Mouse (Mus musculus) urinary bladder, postnatal 4 days (tissue): ENCODE measurements around the gene Eva1a.

Source experiments
- DNase-seq, 2 experiments: peaks; one replicate each; pipeline ENCODE4 v3.0.0; 2021 to 2022; ENCODE audit warnings: low spot score in 2 of 2

The Eva1a gene

DNA sequence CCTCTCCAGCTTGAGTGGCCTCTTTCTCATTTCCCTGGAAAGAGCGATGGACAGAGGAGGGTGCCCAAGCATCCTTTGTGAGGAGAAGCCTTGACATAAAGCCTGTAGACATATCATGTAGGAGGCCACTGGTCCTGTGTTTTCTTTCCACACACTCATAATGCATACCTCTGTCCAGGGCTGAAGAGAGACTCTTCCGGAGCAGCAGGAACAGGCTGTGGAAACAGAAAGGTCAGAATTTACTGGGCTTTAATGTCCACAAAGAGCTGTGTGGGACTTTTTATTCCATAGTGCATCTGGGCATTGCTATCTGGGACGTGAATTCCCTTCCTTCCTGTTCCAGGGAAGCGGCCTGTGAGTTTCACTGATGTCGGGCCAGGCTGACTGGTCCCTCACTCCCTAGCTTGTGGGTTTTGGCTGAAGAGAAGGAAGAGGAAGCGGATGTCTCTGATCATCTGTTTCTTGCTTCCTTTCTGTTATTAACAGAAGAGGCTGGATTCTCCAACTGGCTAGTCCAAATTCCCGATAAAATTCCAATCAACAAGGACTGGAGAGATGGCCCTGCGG, 25.8 kb downstream of the Eva1a start:
- DNase-seq, result no peak

DNA sequence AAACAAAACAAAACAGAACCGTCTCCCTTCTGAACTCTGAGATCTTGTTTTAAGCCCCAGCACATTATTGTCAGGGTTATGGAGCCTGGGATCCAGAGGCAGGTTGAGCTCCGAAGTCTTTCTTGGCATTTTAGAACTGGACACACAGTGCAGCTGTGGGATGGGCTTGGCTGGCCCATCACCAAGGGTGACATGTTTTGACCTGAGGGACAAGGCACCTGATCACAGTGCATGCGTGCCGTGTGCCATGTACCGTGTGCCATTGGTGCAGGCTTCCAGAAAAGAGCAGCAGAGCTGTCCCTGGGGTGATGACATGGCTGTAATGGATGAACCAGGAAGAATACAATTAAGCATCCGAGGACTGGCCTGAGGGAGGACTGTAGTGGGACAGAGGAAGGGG, 29.6 kb downstream of the Eva1a start:
- DNase-seq, result no peak

DNA sequence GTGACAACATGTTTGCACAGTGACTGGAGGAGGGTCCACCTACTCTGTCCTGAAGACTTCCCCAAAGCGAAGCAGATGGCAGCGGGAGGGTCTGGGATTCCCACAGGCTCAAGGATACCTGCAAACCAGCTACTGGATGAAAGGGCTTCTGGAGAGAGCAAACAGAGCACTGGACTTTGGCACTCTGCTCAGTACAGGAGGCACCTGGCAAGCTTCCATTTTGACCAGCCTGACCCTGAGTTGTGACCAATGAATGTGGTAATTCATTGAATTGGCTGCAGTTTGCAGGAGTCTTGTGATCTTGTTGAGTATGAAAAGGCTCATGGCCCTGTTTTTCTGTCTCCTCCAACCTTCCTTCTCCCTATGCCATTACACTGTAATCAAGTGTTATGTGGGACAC, 32.2 kb downstream of the Eva1a start:
- DNase-seq, result no peak

DNA sequence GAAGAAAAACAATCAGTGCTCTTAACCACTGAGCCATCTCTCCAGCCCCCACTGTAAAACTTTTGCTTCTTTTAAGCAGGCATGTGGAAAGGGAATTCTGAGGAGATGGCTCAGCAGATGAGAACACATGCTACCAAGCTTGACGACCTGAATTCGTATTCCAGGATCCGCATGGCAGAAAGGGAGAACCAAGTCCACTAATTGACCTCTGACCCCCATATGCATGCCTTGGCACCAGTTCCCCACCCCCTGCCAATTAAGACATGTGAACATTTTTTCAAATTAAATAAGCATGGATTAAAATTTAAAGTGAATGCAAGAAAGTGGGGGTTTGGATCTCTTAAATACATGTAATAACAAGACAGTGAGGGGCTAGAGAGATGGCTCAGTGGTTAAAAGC, 32.7 kb downstream of the Eva1a start:
- no peak for DNase-seq

DNA sequence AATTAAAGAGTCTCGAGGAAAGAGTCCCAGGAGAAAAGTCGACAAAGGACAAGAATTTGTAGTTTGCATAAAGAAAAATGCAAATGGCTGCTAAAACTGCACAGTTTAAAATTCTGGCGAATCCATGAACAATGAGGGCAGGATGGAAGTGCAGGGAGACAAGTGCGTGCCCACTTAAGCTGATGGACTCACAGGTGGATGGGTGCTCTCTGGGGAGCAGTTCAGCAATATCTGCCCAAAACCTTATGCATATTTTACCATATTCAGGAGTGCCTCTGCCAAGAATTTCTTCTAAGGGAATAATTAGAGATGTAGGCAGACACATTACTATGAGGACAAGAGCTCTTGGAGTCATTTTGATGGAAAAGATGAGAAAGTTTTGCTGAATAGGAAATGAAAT, 35.5 kb downstream of the Eva1a start:
- no peak for DNase-seq

DNA sequence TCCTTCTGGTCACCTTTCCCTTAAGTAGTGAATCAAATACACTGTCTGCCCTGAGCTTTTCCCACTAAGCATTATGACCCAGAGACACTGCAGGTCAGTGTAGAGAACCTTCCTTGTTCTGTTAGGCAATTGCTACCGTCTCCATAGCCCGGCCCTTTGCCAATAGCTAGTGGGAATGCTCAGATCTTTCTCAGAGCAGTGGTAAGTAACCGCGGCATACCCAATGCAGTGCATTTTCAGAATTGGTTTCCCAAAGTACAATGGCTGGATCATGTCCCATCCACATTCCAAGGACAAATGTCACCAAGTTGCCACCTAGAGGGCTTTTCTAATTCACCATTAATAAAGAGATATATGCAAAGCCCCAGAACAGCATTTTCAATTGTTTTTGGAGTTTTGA, 38.0 kb downstream of the Eva1a start:
- DNase-seq, result no peak

DNA sequence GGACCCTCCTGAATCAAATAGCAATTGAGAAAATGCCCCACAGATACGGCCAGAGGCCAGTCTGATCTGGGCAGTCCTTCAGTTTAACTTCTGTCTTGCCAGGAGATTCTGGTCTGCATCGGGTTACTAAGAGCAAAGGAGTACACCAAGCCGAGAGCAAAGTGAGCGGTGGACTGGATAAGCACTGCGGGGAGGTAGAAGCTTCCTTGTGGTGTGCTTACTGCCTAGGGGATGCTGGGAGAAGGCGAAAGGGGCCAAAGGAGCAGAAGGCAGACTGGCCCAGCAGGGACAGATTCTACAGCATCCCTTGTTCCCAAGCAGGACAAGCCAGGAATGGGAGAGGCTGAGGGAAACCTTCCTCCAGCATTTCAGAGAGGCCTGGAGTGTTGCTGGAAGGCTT, 42.8 kb downstream of the Eva1a start:
- no peak for DNase-seq

DNA sequence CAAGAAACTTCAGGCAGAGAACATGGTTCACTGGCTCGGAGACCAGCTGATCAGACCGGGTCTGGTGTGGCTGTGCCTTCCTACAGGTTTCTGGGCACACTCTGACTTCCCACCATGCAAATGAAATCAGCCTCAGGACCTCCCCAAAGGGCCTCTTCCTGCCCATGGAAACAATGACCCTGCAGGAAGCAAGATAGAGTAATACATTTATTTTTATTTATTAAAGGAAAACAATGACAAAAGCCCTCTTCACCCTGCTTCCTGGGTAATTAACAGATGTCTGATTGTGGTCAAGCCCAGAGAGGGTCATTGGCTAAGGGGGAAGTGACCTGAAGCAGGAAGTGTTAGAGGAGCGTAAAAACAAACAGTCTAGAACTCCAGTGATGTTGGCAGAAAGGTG, 43.4 kb downstream of the Eva1a start:
- DNase-seq, result no peak

DNA sequence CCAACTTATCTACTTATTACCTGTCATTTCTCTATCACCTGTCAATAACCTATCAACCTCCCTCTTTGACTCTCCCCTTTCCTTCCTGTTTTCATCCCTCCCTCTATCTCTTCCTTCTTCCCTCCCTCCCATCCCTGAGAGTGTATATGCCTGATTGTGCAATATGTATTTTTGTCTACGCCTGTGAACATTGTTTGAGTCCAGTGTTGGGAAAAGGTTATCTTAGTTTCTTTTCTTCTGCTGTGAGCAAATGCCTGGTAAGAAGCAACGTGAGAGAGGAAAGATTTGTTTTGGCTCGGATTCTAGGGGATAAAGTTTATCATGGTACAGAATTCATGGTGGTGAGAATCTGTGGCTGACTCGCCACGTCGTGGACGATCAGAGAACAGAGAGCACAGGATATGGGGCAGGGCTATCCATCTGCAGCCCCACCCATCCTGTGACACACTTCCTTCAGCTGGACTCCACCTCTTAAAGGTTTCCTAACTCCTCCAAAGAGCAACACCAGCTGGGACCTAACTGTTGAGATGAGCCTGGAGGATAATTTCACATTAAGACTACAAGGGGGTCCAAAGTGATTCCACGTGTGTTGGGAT, 44.6 kb downstream of the Eva1a start:
- DNase-seq, result no peak

DNA sequence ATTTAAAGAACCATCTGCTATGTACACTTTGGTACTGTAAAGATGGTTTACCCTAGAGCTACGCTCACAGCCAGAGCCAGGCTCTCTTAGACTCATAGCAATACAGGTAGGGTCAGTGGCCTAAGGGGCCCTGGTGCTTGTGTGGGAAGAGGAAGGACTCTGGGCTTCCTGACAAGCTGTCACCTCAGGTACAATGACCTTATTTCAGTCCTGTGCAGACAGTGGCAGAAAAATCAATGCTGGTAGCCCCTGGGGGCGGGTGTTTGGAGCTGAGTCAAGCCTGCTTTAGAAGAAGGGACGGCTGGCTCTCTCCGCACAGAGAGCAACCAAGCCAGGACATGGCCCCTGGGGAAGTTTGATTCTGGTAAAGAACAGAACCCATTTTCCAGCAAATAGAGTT, 47.3 kb downstream of the Eva1a start:
- no peak for DNase-seq

DNA sequence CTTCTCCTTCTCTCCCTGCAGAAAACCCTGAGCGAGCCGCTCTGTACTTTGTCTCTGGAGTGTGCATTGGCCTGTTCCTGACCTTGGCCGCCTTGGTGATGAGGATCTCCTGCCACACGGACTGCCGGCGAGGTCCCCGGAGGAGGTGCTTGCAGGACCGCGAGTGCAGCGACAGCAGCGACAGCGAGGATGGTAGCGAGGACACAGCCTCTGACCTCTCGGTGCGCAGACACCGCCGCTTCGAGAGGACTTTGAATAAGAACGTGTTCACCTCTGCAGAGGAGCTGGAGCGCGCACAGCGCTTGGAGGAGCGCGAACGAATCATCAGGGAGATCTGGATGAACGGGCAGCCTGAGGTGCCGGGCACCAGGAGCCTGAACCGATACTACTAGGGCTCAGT, 50.9 kb downstream of the Eva1a start:
- DNase-seq, result no peak

DNA sequence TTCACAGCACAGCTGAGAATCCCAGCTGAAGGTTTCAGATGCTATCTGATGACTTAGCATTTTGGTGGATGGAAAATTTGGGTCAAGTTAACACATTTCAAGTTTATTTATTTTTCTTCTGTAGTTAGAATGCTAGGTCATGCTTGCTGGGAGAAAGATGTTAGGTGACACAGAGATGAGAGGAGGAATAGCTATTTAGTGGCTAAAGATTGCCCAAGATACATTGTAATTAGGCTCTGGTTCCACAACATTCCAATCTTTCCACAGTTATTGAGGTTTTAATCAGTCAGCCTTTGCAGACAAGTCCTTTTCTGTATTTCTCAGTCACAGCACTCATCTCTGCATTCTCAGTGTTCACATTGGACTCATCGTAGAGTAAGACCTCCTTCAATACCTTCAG, 56.9 kb downstream of the Eva1a start:
- DNase-seq, result no peak

DNA sequence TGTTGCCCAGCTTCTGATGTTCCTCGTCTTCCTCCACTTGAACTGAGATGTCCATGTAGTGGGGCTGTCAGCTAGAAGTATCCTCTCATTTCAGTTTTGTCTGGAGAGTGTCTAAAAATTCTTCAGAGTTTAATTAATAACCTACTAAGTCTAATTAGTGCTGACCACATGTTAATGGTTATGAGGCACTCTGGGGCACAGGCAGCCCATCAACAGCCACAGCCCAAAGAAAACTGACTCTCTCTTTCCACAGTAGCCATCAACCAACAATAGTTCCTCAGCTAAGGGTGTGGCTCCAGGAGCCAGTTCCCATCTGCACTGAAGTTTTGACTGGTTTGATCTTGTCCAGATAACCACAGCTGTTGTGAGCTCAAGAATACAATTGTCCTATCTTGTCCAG, 57.6 kb downstream of the Eva1a start:
- no peak for DNase-seq

DNA sequence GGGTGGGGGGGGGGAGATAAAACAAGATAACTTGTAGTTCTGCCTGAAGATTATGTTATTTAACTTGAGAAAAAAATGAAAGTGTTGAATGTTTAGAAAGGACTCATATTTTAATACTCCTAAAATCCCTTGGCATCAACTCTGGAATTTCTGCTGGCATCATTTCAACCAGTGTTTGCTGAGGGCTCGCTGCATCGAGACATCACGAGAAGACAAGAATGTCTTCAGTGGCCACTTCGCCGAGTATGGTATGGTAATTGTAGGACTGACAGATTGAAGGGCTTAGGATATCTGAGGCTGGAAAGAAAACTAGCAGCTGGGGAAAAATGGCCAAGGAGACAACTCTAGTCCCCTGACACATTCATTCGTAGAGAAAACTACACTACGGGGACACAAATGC, 69.6 kb downstream of the Eva1a start:
- DNase-seq, result peak in 1 of 2 experiments; percentile 28

DNA sequence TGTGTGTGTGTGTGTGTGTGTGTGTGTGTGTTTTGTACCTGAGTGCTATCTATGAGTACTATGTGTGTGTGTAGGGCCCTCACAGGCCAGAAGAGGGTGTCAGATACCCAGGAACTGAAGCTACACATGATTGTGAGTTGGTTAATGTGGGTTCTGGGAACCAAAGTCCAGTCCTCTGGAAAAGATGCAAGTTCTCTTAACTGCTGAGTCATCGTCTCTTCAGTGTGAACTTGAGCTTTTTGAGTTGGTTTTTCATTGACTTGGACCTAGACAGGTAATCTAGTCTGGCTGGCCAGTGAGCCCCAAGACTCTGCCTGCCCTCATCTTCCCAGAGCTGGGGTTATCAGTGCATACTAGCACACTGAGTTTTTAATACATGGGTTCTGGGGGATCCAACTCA, 70.3 kb downstream of the Eva1a start:
- DNase-seq, result no peak

DNA sequence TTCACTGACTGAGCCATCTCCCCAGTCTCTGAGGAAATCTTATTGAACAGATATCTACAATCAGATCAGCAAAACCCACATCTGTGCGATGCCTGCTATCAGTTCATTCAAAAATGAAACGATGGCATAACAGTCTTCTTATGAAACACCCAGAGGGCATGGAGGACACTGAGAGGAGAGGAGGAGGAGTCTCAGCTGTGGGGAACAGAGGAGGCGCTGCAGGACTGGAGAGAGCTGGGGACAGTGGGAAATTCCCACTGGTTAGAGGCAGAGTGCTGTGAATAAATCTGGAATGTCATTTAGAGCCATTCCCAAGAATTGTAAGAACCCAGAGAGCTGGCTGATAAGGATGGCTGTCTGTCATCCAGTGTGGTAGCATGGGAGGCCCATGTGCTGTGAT, 70.7 kb downstream of the Eva1a start:
- DNase-seq, result no peak

DNA sequence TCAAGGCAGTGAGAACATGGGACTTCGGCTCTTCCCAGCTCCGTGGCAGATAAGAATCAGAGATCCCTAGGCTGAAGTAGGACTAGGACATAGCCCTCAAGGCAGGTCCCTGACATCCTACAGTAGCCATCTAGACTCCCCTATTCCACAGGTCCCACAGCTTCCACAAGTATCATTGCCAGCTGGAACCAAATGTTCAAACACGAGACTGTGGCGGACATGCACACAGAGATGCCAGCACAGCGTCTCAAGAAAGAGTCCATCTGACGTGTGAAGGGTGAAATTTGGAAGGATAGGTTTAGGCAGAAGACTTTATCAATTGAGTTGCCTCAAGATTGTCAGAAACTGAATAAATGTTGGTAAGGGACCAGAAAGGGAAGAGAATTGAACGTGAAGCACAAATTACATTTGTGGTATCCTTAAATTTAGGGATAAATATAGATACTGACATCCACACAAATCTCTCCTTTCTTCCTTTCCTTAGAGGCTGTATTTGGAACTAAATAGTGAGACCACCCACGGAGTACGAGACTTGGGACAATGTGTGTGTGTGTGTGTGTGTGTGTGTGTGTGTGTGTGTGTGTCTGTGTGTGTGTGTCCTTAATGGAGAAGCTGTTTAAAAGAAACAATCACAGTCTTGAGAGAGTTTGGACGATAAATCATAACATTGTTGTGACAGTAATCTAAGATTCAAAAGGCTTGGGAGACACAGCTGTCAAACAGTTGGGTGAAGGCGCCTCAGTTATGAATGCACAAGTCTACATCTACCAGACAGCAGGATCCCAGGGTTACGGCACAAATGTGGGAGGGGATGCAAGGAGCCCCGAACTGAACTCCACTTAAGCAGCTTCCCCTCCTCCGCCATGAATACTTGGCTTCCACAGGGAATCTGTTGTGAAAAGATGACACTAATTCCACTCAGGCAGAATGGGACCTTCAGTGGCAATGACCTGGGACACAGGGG, 71.6 kb downstream of the Eva1a start:
- no peak for DNase-seq

DNA sequence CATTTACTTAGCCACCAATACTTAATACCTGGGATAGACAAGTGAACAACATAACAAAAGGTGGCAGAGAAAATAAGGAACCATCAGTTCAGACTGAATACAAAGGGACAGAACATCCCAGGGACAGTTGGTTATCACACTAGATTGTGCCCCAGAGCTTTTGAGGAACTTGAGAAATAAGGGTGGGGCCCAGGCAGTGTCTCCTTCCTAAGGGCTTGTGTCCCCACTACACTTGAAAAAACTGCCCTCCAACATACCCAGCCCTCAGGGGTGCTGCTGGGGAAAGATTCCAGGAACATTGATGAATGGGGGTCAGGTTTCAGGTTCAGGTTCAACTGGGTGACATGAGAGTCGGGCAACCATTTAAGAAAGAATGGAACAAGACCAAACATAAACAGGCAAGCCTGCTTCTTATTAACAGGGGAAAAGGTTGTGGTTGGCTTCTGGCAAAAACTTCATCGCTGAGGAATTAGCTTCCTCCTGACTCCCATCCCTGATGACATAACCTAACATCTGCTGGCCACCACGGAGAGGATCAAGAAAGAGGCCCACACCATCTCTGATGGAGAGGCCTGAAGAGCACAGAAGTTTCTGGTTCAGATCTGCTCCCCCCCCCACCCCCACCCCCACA, 74.6 kb downstream of the Eva1a start:
- no peak for DNase-seq

DNA sequence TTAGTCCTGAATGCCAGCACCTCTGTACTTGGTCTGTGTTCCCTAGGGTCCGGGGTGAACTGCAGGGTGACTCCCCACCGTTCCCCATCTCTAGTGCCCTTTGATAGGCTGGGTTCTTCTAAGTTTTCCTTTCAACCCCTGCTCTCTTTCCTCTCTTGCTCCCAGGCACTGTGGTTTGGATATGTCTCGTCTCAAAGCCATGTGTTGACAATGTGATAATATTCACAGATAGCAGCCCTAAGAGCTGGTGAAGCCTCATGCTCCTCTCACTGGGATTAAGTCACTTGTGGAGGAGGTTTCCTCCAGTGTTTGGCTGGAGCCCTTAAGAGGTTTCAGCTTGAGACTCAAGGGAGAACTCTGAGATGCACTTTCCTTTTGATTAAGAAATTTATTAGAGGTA, 75.3 kb downstream of the Eva1a start:
- no peak for DNase-seq

DNA sequence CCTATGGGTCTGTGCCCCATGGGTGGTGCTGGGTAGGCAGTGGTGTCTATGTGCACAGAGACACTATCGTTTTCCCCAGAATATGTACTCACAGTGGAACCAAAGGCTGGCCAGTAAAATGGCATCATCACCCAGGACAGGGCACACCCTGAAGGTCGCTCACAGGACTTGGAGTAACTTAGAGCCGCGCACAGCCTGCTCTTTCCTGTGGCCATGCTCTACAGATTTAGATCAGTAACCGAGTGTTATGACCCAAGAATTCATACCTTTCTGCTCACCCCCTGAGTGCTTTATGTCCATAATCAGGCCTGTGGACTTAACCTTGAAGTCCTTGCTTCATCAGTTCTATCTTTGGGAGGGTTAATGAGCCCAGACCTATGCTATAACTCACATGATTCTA, 77.0 kb downstream of the Eva1a start:
- DNase-seq, result no peak

DNA sequence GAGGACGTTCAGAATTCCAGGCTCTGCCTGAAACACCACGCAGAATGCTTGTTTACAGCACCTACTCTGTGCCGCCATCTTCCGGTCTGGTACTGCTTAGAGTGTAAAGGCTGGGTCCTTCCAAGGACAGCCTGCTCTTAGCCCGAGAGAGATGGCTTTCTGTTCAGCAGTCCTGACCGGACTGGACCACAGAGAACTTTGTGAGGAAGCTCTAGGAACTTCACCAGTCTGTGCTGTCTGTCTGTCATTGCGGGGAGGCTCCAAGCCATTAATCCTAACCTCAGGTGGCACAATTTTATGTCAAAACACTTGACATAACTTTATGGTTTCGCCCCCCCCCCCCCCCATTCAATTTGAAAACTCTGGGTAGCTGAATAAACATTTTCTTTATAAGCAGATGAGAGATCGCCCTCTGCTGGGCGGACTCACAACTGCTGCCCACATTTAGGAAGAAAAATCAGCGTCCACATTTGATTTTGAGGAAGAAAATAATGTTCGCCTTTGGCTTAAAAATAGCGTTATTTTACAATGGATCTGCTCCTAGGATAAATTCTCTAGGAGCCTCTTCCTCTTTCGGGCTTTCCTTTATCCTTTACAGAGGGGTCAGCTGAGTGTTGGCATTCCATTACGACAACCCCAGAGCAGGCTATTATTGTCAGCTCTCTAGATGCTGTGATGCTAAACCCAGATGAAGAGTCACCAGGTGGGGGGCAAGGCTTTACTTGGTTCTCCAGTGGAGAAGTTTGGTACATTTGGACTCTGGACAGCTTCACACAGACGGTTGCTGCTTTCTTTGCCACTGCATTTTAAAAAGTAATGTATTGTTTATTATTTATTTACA, 78.7 kb downstream of the Eva1a start:
- DNase-seq, result peak in 1 of 2 experiments; percentile 43

DNA sequence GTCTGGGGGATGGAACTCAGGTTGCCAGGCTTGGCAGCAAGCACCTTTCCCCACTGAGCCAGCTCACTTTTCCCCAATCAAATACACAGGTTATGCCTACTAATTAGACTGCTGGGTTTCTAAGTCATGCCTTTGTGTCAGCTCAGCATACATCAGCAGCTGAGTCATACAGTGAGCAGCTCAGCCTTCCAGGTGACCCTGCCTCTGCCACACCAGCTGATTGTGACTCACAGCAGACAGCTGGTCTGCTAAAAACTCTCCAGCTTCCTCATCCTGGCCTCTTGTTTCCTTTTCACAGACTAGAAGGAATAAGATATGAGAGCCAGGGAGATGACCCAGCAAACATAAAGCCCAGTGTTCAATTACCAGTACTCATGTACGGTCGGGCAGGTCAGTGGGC, 84.3 kb downstream of the Eva1a start:
- DNase-seq, result no peak
